Mouse (Mus musculus) forebrain, embryonic 14.5 days (tissue): ENCODE data around the gene Psmb3. TPM values are rescaled to one million over a fixed set of nuclear protein-coding genes. Genes with fewer than 3 reads are reported as not detected.
"Not testable (repeated sequence)": the region's sequence is repeated elsewhere in the genome, so short reads cannot be mapped to it uniquely, and the experiment has no call there.

Experiments
- ATAC-seq: fragments of 200-750 bp; cut with Nextera tagmentation; 2 replicates; pipeline ENCODE4 v1.8.0; 2017; ENCODE audit warnings: mild to moderate bottlenecking, moderate library complexity
- DNase-seq: peaks from one replicate; pipeline ENCODE4 v3.0.0-alpha.2; 2015; ENCODE audit warnings: low spot score
- H3K27ac ChIP-seq: fragments of 300-500 bp; sonication (generic); 2 replicates; pipeline ENCODE4 v1.5.1; 2014; ENCODE audit warnings: low read depth, mild to moderate bottlenecking, control low read depth, low read length, moderate library complexity
- H3K27me3 ChIP-seq: fragments of 300-500 bp; sonication (generic); replicated peaks from 2 replicates; pipeline ENCODE4 v1.6.1; 2014; ENCODE audit warnings: low read length, control low read depth, mixed read lengths; ENCODE audit not compliant: control insufficient read depth, insufficient read depth
- H3K36me3 ChIP-seq: fragments of 300-500 bp; sonication (generic); 2 replicates; pipeline ENCODE4 v1.6.1; 2014; ENCODE audit warnings: low read length, control low read depth; ENCODE audit not compliant: control insufficient read depth, insufficient read depth
- H3K4me1 ChIP-seq: fragments of 300-500 bp; sonication (generic); 2 replicates; pipeline ENCODE4 v1.6.1; 2014; ENCODE audit warnings: antibody characterized with exemption, low read length, control low read depth; ENCODE audit not compliant: control insufficient read depth, insufficient read depth
- H3K4me2 ChIP-seq: fragments of 300-500 bp; sonication (generic); 2 replicates; pipeline ENCODE4 v1.6.1; 2014; ENCODE audit warnings: mild to moderate bottlenecking, control low read depth, low read length
- H3K4me3 ChIP-seq: fragments of 300-500 bp; sonication (generic); 2 replicates; pipeline ENCODE4 v1.5.1; 2014; ENCODE audit warnings: low read depth, low read length, control low read depth
- H3K9ac ChIP-seq: fragments of 300-500 bp; sonication (generic); 2 replicates; pipeline ENCODE4 v1.6.1; 2014; ENCODE audit warnings: mild to moderate bottlenecking, low read length, control low read depth, moderate library complexity
- H3K9me3 ChIP-seq: fragments of 300-500 bp; sonication (generic); replicated peaks from 2 replicates; pipeline ENCODE4 v1.6.1; 2016; ENCODE audit warnings: low read length, control low read depth, mixed read lengths; ENCODE audit not compliant: control insufficient read depth
- WGBS: fragments of 180-500 bp; shearing (Covaris S2); extraction: QIAGEN DNeasy Blood & Tissue Kit; methylation state at CpG from one replicate; pipeline ENCODE4 v1.1.7; 2014; 5-methylcytosine and 5-hydroxymethylcytosine counted together
- polyA plus RNA-seq: library from polyadenylated mRNA; unstranded; fragments of >200 nt; fragmentation: Nextera tagmentation; extraction: Ambion mirVana; gene quantifications from 2 replicates; pipeline ENCODE4 v1.2.1, GENCODE M21; 2014

Psmb3 gene
- 530 and 674 TPM in 2 replicates for polyA plus RNA-seq

- Histone ChIP-seq H3K36me3 (peaks cover 26% of the 10 kb centered on the region), H3K9me3 (no peaks in the 10 kb centered on the region), H3K27ac (peak within 1 kb of the TSS; percentile 78), H3K4me2 (peak within 1 kb of the TSS; percentile 85), H3K9ac (peak within 1 kb of the TSS; percentile 83), H3K4me1 (peaks cover 21% of the 10 kb centered on the region), H3K4me3 (peak within 1 kb of the TSS; percentile 84), H3K27me3 (no peaks in the 10 kb centered on the region)
- under 1% methylated on average over 35 of the region's 35 CpGs for WGBS
- peak; percentile 100 for DNase-seq
- peak; percentile 87 for ATAC-seq
Measured at GRCm38 (mm10) chr11:97703039-97703826, at the start of gene Psmb3. Gene Psmb3, plus strand, starts transcription at chr11:97703399.

- H3K4me2 ChIP-seq, result no peak overlapping the region
- H3K4me3 ChIP-seq, result no peak overlapping the region
- no peaks in the 10 kb centered on the region for H3K9me3 ChIP-seq
- H3K27ac ChIP-seq, result no peak overlapping the region
- no peaks in the 10 kb centered on the region for H3K4me1 ChIP-seq
- no peak for ATAC-seq
- H3K27me3 ChIP-seq, result no peaks in the 10 kb centered on the region
- H3K36me3 ChIP-seq, result no peaks in the 10 kb centered on the region
- no peak for DNase-seq
- 92% methylated on average over 2 of the region's 2 CpGs for WGBS
- H3K9ac ChIP-seq, result no peak overlapping the region
Measured at GRCm38 (mm10) chr11:97654210-97654609, 49.0 kb upstream of the Psmb3 start.

DNA sequence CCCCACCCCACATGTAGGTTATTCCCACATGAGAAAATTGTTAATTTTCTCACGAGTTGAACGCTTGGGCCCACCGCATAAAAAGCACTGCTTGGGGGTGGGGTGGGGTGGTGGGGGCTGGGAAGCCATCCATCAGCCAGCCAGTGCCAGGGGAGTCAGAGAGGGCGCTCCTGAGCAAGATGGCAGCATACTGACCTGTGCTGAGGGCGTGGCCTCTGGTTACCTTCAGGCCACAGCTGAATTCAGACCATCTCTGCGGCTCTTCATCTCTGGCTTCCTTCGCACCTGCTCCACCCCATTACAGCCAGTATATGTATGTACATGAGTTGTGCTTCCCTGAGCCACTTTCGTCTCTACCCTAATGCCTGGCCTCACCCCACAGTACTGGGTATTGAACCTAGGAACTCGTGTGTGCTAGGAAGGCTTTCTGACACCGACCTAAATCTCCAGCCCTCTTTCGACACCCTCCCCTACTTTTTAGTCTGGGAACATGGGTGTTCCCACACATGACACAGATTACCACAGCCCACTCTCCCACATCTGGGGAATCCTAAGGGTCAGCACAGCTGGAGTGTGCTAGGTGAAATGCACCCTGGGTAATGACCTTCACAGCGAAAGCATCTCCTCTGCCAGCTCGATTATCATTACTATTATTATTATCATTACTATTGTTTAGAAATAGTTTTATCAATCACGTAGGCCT is 46.8 kb upstream of the Psmb3 start:
- DNase-seq (no peak), ATAC-seq (no peak)
- H3K4me3 ChIP-seq, result no peak overlapping the region
- WGBS, result 70% methylated on average over 14 of the region's 14 CpGs
- peaks cover 8% of the 10 kb centered on the region for H3K4me1 ChIP-seq
- no peak overlapping the region for H3K27ac ChIP-seq
- H3K36me3 ChIP-seq, result no peaks in the 10 kb centered on the region
- peaks cover 6% of the 10 kb centered on the region for H3K27me3 ChIP-seq
- H3K9me3 ChIP-seq, result no peaks in the 10 kb centered on the region
- H3K9ac ChIP-seq, result no peak overlapping the region
- H3K4me2 ChIP-seq, result no peak overlapping the region

- no peak overlapping the region for H3K4me3 ChIP-seq
- WGBS, result 52% methylated on average over 5 of the region's 6 CpGs
- no peak overlapping the region for H3K9ac ChIP-seq
- DNase-seq (no peak), ATAC-seq (no peak)
- H3K9me3 ChIP-seq, result no peaks in the 10 kb centered on the region
- peaks cover 18% of the 10 kb centered on the region for H3K4me1 ChIP-seq
- H3K4me2 ChIP-seq, result no peak overlapping the region
- no peaks in the 10 kb centered on the region for H3K36me3 ChIP-seq
- H3K27me3 ChIP-seq, result peaks cover 15% of the 10 kb centered on the region
- H3K27ac ChIP-seq, result no peak overlapping the region
Measured at GRCm38 (mm10) chr11:97657184-97657945, 45.8 kb upstream of the Psmb3 start.

DNA sequence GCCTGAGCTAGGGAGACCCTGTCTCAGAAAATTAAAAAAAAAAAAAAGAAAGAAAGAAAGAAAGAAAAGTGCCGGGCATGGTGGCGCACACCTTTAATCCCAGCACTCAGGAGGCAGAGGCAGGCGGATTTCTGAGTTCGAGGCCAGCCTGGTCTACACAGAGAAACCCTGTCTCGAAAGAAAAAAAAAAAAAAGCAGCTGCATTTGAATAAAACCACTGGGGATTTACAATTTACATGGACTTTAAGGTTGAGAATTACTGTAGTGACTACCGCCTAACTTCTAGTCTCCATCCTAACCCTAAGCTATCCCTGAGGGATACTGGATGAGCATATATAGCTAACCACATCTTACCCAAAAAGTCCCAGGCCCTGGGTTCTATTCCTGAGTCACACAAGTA is 45.2 kb upstream of the Psmb3 start:
- whole genome bisulfite sequencing, result 89% methylated on average over 6 of the region's 6 CpGs
- H3K4me3 ChIP-seq, H3K9ac ChIP-seq, DNase-seq, H3K9me3 ChIP-seq, H3K4me2 ChIP-seq, ATAC-seq, H3K27ac ChIP-seq, H3K36me3 ChIP-seq: not testable (repeated sequence)
- peaks cover 17% of the 10 kb centered on the region for H3K27me3 ChIP-seq
- H3K4me1 ChIP-seq, result peaks cover 21% of the 10 kb centered on the region

DNA sequence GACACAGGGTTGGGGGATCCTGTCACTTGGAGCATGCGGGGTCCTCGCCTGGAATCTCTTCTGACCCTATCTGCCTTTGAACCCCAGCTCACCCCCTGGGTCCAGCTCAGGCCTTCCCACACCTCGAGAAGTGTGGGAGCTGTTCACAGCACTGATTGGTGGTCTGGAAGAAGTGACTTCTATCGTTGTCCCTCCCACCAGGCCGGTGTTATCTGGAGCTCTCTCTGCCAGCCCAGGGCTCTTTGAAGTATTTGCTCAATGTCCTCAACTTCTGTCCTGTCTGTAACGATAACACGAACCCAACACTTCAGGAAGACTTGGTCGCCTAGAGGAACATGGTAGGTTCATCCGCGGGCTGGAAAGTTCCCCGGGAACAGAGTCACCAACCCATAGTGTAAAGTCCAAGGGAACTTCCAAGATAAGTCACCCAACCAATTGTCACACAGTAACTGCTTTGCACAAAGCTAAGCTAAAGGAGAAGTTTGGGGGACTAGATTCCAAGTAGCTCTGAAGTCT is 44.4 kb upstream of the Psmb3 start:
- peaks cover 17% of the 10 kb centered on the region for H3K27me3 ChIP-seq
- no peak for ATAC-seq
- no peaks in the 10 kb centered on the region for H3K9me3 ChIP-seq
- DNase-seq, result no peak
- H3K9ac ChIP-seq, result no peak overlapping the region; the same call in 1 of the 2 replicates
- no peak overlapping the region for H3K27ac ChIP-seq
- WGBS, result 71% methylated on average over 11 of the region's 11 CpGs
- no peak overlapping the region for H3K4me3 ChIP-seq
- peaks cover 21% of the 10 kb centered on the region for H3K4me1 ChIP-seq
- H3K4me2 ChIP-seq, result peak overlapping the region; percentile 79; the same call in 1 of the 2 replicates
- no peaks in the 10 kb centered on the region for H3K36me3 ChIP-seq

DNA sequence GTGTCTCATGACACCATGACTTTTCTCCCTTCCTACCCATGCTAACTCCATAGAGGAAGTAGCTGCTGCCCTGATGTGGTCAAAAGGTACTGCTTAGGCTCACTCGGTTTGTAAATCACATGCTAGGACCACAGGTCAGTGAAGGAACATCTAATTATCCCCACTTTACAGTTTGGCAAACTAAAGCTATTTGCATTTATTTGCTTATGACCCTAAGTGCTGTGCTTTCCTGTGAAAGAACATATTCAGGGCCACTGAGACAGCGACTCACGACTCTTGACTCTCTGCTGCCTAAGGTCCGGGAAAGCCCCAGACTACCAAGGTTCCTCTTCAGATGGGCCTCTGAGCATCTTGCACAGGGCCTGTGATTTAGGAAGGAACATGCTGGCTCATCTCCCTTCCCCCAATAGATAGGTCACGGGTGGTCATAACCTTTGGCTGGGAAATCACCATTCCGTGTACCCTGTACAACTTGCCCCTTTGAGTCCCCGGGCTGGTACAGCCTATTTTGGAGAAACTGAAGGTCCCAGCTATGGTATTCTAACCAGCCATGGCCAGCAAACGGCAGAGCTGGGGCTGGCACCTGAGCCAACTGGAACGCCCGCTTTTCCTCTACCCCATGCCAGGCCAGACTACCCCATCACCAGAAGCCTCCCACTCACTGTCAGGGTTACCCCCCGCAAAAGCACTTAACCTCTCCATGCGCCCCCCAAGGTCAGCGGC is 43.8 kb upstream of the Psmb3 start:
- ATAC-seq, result 0 out of 2 replicates have a peak, but pooled peaks have one; percentile 15
- Histone ChIP-seq H3K9me3 (no peaks in the 10 kb centered on the region), H3K4me2 (peak overlapping the region; percentile 79), H3K4me1 (peaks cover 21% of the 10 kb centered on the region), H3K27ac (peak overlapping the region; percentile 44; the same call in 1 of the 2 replicates), H3K9ac (peak overlapping the region; percentile 84), H3K27me3 (peaks cover 17% of the 10 kb centered on the region), H3K36me3 (no peaks in the 10 kb centered on the region), H3K4me3 (peak overlapping the region; percentile 67)
- DNase-seq, result no peak
- WGBS, result 12% methylated on average over 13 of the region's 13 CpGs
